Mouse (Mus musculus) adrenal gland, postnatal 0 days (tissue): ENCODE results near the gene Gm21972. TPM values are rescaled to one million over a fixed set of nuclear protein-coding genes. Genes with fewer than 3 reads are reported as not detected.

Experiments
- polyA plus RNA-seq: library from polyadenylated mRNA; unstranded; fragments of >200 nt; fragmentation: Nextera tagmentation; extraction: Ambion mirVana; gene quantifications from 2 replicates; pipeline ENCODE4 v1.2.1, GENCODE M21; 2015

Gene Gm21972
- not detected in 2 replicates for polyA plus RNA-seq

DNA sequence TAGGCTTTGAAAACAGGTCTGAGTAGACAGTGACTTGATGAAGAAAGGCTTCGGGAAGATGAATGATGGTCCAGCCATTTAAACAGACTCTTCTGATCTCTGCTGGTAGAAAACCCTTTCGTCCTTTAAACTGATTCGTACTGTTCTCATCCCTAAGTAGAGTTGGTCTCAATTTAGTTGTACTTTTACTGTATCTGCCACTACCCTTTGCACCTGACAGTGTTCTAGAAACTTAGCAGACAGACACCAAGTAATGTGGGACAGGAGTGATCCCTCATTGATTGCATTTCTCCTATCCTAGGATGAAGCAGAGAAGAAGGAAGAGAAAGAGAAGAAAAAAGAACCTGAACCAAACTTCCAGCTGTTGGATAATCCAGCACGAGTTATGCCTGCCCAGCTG lies at the start of gene Gm21972:
Gm21972 (plus strand) TSS at position 301 of the 400 bp plus-strand sequence.

DNA sequence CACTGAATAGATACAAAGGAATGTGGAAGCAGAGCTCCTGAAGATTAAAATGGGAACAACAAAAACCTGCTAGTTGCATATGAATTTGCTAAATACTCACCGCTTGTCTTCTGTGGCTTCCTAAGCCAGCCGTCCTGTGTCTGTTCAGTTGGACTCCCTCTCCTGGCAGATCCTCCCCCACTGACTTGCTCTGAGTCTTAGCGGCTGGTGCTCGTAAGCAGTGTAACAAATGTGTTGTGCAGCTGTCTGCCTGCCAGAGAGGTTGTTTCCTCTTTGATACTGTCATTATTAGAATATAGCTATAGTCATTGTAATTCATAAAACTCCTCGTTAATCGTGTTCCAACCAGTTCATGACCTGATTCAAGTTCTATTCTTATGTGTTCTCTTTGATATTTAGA lies 21.7 kb upstream of the Gm21972 start, which contains the start of gene Htr2b:
Htr2b (minus strand) TSS at position 192 of the 400 bp plus-strand sequence.

DNA sequence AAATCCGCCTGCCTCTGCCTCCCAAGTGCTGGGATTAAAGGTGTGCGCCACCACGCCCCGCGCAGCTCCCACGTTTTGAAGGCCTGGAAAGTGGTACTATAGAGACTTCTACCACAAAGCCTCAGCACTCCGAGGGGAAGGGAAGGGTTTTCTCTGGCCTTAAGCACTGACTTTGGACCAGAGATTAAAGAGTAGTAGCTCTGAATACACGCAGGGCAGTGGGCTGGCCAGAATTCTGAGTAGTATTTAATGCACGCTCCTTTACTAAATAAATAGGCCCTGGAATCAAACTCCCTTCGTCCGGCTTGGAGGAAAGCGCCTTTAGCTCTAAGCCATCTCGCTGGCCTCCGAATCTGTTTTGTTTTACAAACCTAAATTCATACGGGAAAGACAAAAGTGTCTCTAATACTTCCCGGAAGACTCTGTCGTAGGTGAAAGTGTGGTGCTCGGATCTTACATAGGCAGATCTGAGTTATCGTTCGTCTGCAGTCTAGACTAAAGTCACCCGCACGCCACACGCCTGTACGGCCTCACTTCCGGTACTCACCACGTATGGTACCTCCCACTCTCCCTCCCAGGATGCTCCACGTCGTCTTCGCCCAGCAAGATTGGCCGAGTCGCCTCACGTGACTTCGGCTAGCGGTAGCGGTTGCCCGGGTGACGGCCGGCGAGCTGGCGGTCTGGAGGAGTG lies 20.8 kb downstream of the Gm21972 start, which contains the start of gene Armc9:
Armc9 (plus strand) TSS at position 648 of the 691 bp plus-strand sequence.

Other genes starting within 250 kb of the Gm21972 start
- gene Itm2c, start 239.4 kb upstream of the Gm21972 start, polyA plus RNA-seq: 559 and 779 TPM in 2 replicates
- gene 4933407L21Rik, start 205.2 kb upstream of the Gm21972 start, polyA plus RNA-seq: 0.25 and 0.95 TPM in 2 replicates
- gene Gpr55, start 172.6 kb upstream of the Gm21972 start, polyA plus RNA-seq: 0.27 and 0.88 TPM in 2 replicates
- gene Spata3, start 116.8 kb upstream of the Gm21972 start, polyA plus RNA-seq: not detected in 2 replicates
- 1.0 and 1.1 TPM in 2 replicates for gene 2810459M11Rik, start 87.8 kb upstream of the Gm21972 start, polyA plus RNA-seq
- gene Psmd1, start 69.2 kb upstream of the Gm21972 start, polyA plus RNA-seq: 76.6 and 105 TPM in 2 replicates
- gene Htr2b, start 21.7 kb upstream of the Gm21972 start, polyA plus RNA-seq: 0.48 and 0.93 TPM in 2 replicates
- gene Armc9, start 21.1 kb downstream of the Gm21972 start, polyA plus RNA-seq: 11.5 and 16.1 TPM in 2 replicates
- 1.4 and 2.4 TPM in 2 replicates for gene B3gnt7, start 169.2 kb downstream of the Gm21972 start, polyA plus RNA-seq
- 164 and 231 TPM in 2 replicates for gene Ncl, start 225.8 kb downstream of the Gm21972 start, polyA plus RNA-seq